Mouse (Mus musculus) limb, embryonic 11.5 days (tissue): ENCODE data around the gene Zcchc17. TPM values are rescaled to one million over a fixed set of nuclear protein-coding genes. Genes with fewer than 3 reads are reported as not detected.
A peak's percentile ranks its signal among the peaks of the same experiment; 100 is the strongest.

Experiments used
- ATAC-seq: fragments of 200-750 bp; cut with Nextera tagmentation; 2 replicates; pipeline ENCODE4 v1.8.0; 2017; ENCODE audit warnings: low read depth; ENCODE audit not compliant: insufficient number of reproducible peaks, low FRiP score, low TSS enrichment
- DNase-seq: peaks from one replicate; pipeline ENCODE4 v3.0.0-alpha.2; 2015; ENCODE audit warnings: low spot score
- H3K27ac ChIP-seq: fragments of 300-500 bp; sonication (generic); replicated peaks from 2 replicates; pipeline ENCODE4 v1.5.1; 2014; ENCODE audit warnings: low read depth, mild to moderate bottlenecking, low read length
- H3K27me3 ChIP-seq: fragments of 300-500 bp; sonication (generic); 2 replicates; pipeline ENCODE4 v1.6.1; 2014; ENCODE audit warnings: mild to moderate bottlenecking, low read length, mixed read lengths; ENCODE audit not compliant: control insufficient read depth, insufficient read depth
- H3K36me3 ChIP-seq: fragments of 300-500 bp; sonication (generic); 2 replicates; pipeline ENCODE4 v1.6.1; 2014; ENCODE audit warnings: mild to moderate bottlenecking, low read length, moderate library complexity, mixed read lengths; ENCODE audit not compliant: control insufficient read depth, insufficient read depth
- H3K4me1 ChIP-seq: fragments of 300-500 bp; sonication (generic); 2 replicates; pipeline ENCODE4 v1.6.1; 2014; ENCODE audit warnings: low read length, mixed read lengths; ENCODE audit not compliant: control insufficient read depth, insufficient read depth
- H3K4me2 ChIP-seq: fragments of 300-500 bp; sonication (generic); 2 replicates; pipeline ENCODE4 v1.6.1; 2014; ENCODE audit warnings: low read depth, mild to moderate bottlenecking, moderate library complexity; ENCODE audit not compliant: severe bottlenecking
- H3K4me3 ChIP-seq: fragments of 300-500 bp; sonication (generic); 2 replicates; pipeline ENCODE4 v1.5.1; 2014; ENCODE audit warnings: low read depth, low read length
- H3K9ac ChIP-seq: fragments of 300-500 bp; sonication (generic); 2 replicates; pipeline ENCODE4 v1.6.1; 2014; ENCODE audit warnings: mild to moderate bottlenecking, low read length
- H3K9me3 ChIP-seq: fragments of 300-500 bp; sonication (generic); 2 replicates; pipeline ENCODE4 v1.6.1; 2016; ENCODE audit warnings: low read length; ENCODE audit not compliant: control insufficient read depth
- WGBS: fragments of 180-500 bp; shearing (Covaris S2); extraction: QIAGEN DNeasy Blood & Tissue Kit; methylation state at CpG from one replicate; pipeline ENCODE4 v1.1.7; 2014; 5-methylcytosine and 5-hydroxymethylcytosine counted together
- polyA plus RNA-seq: library from polyadenylated mRNA; unstranded; fragments of >200 nt; fragmentation: Nextera tagmentation; extraction: Ambion mirVana; gene quantifications from 2 replicates; pipeline ENCODE4 v1.2.1, GENCODE M21; 2014

The Zcchc17 gene
- polyA plus RNA-seq, 1 experiment from 2014 or later: 88.9 TPM

- 81% methylated on average over 13 of the region's 13 CpGs for WGBS
Measured at GRCm38 (mm10) chr4:130315771-130316527, 43.8 kb downstream of the Zcchc17 start.

GRCm38 (mm10) chr4:130313552-130313951 lies 46.2 kb downstream of the Zcchc17 start:
- H3K36me3 ChIP-seq: peaks cover 3% of the 10 kb centered on the region; the same call in 1 of the 2 replicates
- no peak for DNase-seq
- no peak for ATAC-seq
- H3K4me1 ChIP-seq: peaks cover 5% of the 10 kb centered on the region; the same call in 1 of the 2 replicates
- 87% methylated on average over 4 of the region's 4 CpGs for WGBS
- no peak overlapping the region for H3K4me3 ChIP-seq
- no peaks in the 10 kb centered on the region for H3K9me3 ChIP-seq
- no peak overlapping the region for H3K4me2 ChIP-seq
- H3K9ac ChIP-seq: no peak overlapping the region
- peaks cover 16% of the 10 kb centered on the region for H3K27me3 ChIP-seq
- H3K27ac ChIP-seq: no peak overlapping the region

More at GRCm38 (mm10) chr4:130315771-130316527, 43.8 kb downstream of the Zcchc17 start:
- ATAC-seq (no peak), DNase-seq (no peak)
- no peak overlapping the region for H3K4me3 ChIP-seq
- no peaks in the 10 kb centered on the region for H3K4me1 ChIP-seq
- H3K9me3 ChIP-seq: no peaks in the 10 kb centered on the region
- H3K27me3 ChIP-seq: no peaks in the 10 kb centered on the region
- no peak overlapping the region for H3K4me2 ChIP-seq
- H3K36me3 ChIP-seq: peaks cover 4% of the 10 kb centered on the region; the same call in 1 of the 2 replicates
- H3K27ac ChIP-seq: no peak overlapping the region
- no peak overlapping the region for H3K9ac ChIP-seq

- Histone ChIP-seq H3K9ac (no peak overlapping the region), H3K4me2 (no peak overlapping the region), H3K9me3 (no peaks in the 10 kb centered on the region), H3K4me1 (peaks cover 13% of the 10 kb centered on the region; the same call in 1 of the 2 replicates), H3K27me3 (peaks cover 27% of the 10 kb centered on the region), H3K27ac (no peak overlapping the region), H3K36me3 (peaks cover 3% of the 10 kb centered on the region; the same call in 1 of the 2 replicates), H3K4me3 (no peak overlapping the region)
- DNase-seq (no peak), ATAC-seq (no peak)
- WGBS: 82% methylated on average over 3 of the region's 3 CpGs
Measured at GRCm38 (mm10) chr4:130312526-130312925, 47.2 kb downstream of the Zcchc17 start.

GRCm38 (mm10) chr4:130309254-130309653 lies 50.5 kb downstream of the Zcchc17 start:
- Histone ChIP-seq H3K27me3 (peaks cover 36% of the 10 kb centered on the region), H3K4me1 (peaks cover 14% of the 10 kb centered on the region; the same call in 1 of the 2 replicates), H3K27ac (no peak overlapping the region), H3K4me2 (peak overlapping the region; percentile 88), H3K4me3 (peak overlapping the region; percentile 40; the same call in 1 of the 2 replicates), H3K36me3 (no peaks in the 10 kb centered on the region), H3K9me3 (no peaks in the 10 kb centered on the region), H3K9ac (no peak overlapping the region)
- no peak for ATAC-seq
- no peak for DNase-seq
- WGBS: 35% methylated on average over 8 of the region's 8 CpGs

GRCm38 (mm10) chr4:130308231-130309081 lies 51.3 kb downstream of the Zcchc17 start, which contains the start of the genes Fabp3 and Gm10570:
Gene Fabp3 (plus strand): TSS chr4:130308595.
Gene Gm10570 (minus strand): TSS chr4:130308674.
- DNase-seq (peak; percentile 66), ATAC-seq (peak; percentile 47; the same call in 1 of the 2 replicates)
- Histone ChIP-seq H3K4me1 (peaks cover 14% of the 10 kb centered on the region; the same call in 1 of the 2 replicates), H3K36me3 (no peaks in the 10 kb centered on the region), H3K4me2 (peak within 1 kb of the TSS; percentile 88), H3K4me3 (peak within 1 kb of the TSS; percentile 40), H3K27ac (no peak within 1 kb of the TSS), H3K27me3 (peaks cover 36% of the 10 kb centered on the region), H3K9ac (peak within 1 kb of the TSS; percentile 22), H3K9me3 (no peaks in the 10 kb centered on the region)
- WGBS: under 1% methylated on average over 52 of the region's 52 CpGs

- H3K4me2 ChIP-seq: peak overlapping the region; percentile 88
- H3K9ac ChIP-seq: no peak overlapping the region; the same call in 1 of the 2 replicates
- DNase-seq (peak; percentile 76), ATAC-seq (no peak)
- no peaks in the 10 kb centered on the region for H3K36me3 ChIP-seq
- WGBS: under 1% methylated on average over 23 of the region's 23 CpGs
- peaks cover 36% of the 10 kb centered on the region for H3K27me3 ChIP-seq
- peaks cover 14% of the 10 kb centered on the region; the same call in 1 of the 2 replicates for H3K4me1 ChIP-seq
- H3K4me3 ChIP-seq: peak overlapping the region; percentile 40
- no peak overlapping the region for H3K27ac ChIP-seq
- no peaks in the 10 kb centered on the region for H3K9me3 ChIP-seq
Measured at GRCm38 (mm10) chr4:130307851-130308230, 51.9 kb downstream of the Zcchc17 start.

GRCm38 (mm10) chr4:130306796-130307630 lies 52.7 kb downstream of the Zcchc17 start:
- H3K27ac ChIP-seq: no peak overlapping the region
- 76% methylated on average over 10 of the region's 10 CpGs for WGBS

More at GRCm38 (mm10) chr4:130306796-130307630, 52.7 kb downstream of the Zcchc17 start:
- ATAC-seq (no peak), DNase-seq (no peak)
- Histone ChIP-seq H3K9me3 (no peaks in the 10 kb centered on the region), H3K36me3 (no peaks in the 10 kb centered on the region), H3K9ac (no peak overlapping the region), H3K27me3 (peaks cover 36% of the 10 kb centered on the region), H3K4me3 (no peak overlapping the region), H3K4me2 (no peak overlapping the region), H3K4me1 (peaks cover 14% of the 10 kb centered on the region; the same call in 1 of the 2 replicates)
